Mouse (Mus musculus) c-Kit-positive CD71-positive TER-119-negative erythroid progenitor cells, embryonic 14.5 days (primary cell): ENCODE results near the gene Pnldc1.
A peak's percentile ranks its signal among the peaks of the same experiment; 100 is the strongest.
"Not testable (repeated sequence)": the region's sequence is repeated elsewhere in the genome, so short reads cannot be mapped to it uniquely, and the experiment has no call there.

Source experiments
- DNase-seq: peaks from one replicate; pipeline ENCODE4 v3.0.0-alpha.2; 2013; ENCODE audit warnings: low read depth

Gene Pnldc1

DNA sequence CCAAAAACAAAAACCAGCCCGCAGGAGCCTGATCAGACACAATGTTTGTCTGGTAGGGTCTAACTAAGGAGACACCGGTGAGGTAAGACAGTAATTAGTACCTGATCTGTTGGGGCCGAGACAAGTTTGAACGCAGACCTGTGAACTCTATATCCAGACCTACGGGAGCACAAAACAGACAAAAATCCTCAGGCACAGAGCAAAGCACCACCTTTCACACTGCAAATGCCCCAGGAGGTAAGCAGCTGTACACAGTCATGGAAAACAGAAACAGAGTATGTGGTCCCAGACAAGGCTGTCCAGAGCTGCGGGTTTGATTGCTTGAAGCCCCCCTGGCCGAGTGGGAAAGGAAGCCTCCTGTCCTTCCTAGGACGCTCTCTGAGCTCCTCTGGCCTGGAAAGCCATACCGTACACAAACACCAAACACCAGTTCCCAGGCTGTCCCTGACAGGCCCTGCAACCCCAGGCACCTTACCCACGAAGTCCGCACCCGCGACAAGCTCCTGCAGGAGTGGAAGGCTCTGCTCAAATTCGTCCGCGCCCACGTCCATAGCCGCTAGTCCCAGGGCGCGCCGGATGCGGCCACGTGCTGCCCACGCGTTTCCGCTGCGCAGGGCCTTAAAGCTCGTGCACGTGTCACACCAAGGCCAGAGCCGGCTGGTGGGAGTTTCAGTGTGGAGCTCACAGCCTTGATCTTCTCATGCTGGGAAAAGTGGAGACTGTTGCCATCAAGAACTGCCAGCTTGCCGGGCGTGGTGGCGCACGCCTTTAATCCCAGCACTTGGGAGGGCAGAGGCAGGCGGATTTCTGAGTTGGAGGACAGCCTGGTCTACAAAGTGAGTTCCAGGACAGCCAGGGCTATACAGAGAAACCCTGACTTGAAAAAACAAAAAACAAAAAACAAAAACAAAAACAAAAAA is at the start of gene Pnldc1:
Gene Pnldc1 (minus strand): TSS at position 870 of the 920 bp plus-strand sequence.
- DNase-seq = no peak

GRCm38 (mm10) chr17:12959377-12959776 is 49.3 kb upstream of the Pnldc1 start:
- DNase-seq = not testable (repeated sequence)

- DNase-seq = no peak
These were observed 46.6 kb upstream of the Pnldc1 start for GRCm38 (mm10) chr17:12956664-12957063.

DNA sequence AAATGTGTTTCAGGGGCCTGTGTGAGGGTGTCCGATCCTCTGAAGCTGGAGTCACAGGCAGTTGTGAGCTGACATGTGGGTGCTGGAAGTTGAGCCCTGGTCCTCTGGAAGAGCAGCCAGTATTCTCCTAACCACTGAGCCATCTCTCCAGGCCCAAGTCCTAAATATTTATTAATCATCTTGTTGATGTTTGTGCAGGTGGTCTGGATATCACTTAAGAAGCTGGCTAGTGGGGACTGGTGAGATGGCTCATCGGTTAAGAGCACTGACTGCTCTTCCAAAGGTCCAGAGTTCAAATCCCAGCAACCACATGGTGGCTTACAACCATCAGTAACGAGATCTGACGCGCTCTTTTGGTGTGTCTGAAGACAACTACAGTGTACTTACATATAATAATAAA is 39.6 kb upstream of the Pnldc1 start:
- DNase-seq = no peak

- no peak for DNase-seq
These were observed 32.6 kb upstream of the Pnldc1 start for GRCm38 (mm10) chr17:12942459-12943162.

GRCm38 (mm10) chr17:12941543-12942260 is 31.7 kb upstream of the Pnldc1 start:
- no peak for DNase-seq

DNA sequence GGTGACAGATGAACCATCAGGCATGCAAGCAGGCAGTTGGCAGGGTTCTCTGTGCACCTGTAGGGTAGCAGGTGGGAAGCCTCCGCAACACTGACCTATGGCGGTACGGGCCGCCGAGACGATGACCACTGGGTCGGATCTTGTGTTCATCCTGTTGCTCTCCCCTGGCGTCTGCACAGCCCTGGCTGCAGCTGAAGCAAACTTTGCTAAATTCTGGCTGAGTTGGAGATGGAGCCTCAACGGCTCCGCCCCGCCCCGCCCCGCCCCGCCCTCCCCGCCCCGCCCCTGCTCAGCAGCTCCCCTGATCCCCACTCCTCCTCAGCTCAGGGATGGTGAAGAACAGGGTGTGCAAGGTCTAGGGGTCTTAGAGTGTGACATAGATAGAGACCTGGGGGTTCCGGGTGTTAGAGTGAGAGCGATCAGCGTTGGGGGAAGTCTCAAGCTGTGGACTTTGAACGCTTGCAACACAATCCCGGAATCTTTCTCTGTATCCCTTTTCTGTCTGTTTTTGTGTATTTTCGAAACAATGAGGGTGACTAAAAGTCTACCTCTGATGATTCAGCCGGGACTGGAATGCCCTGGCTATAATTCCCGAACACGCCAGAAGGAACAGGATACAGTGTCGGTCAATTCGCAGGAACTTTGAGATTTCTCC is 30.2 kb upstream of the Pnldc1 start, which contains the start of gene Acat3:
Gene Acat3 (minus strand): TSS at position 450 of the 655 bp plus-strand sequence.
- DNase-seq = no peak

- not testable (repeated sequence) for DNase-seq
These were observed 29.5 kb upstream of the Pnldc1 start for GRCm38 (mm10) chr17:12939377-12940148.

- no peak for DNase-seq
These were observed 28.0 kb upstream of the Pnldc1 start for GRCm38 (mm10) chr17:12938077-12938476.

GRCm38 (mm10) chr17:12937412-12937970 is 27.5 kb upstream of the Pnldc1 start:
- DNase-seq = no peak

DNA sequence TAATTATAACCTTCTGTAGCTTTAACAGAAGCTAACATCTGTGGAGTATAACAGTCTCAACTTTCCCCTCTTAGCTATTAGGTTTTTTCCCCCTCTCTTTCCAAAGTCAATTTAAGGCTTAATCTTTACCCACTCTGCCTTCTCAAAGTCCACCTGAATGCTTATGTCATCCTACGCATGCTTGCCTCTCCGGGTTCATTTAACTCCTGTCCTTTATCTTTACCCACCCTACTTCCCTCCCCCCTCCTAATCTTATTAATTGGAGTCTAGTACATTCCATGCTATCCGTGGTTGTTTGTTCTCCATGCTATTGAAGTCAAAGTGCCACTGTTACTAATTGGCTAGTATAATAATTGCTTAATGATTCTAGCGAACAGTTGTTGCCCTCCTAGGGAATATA is 25.7 kb upstream of the Pnldc1 start:
- no peak for DNase-seq

DNA sequence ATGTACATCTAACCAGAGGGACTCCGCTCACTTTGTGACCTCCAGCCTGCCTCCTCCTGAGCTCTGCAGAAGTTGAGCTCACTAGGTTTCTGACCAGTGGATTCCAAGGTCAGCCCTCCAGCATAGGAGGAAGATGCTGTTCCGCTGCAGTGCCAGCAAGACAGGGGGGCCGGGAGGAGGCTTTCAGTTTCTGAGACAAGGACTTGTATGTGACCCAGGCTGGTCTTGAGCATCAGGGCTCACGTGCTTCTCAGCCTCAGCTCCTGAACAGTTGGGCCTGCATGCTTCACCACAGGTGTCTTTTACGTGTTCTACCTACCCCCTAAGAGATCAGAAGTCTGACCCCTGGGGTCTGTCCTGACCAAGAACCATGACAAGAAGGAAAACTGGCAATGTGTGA is 21.5 kb upstream of the Pnldc1 start:
- not testable (repeated sequence) for DNase-seq

- DNase-seq = no peak
These were observed 15.7 kb upstream of the Pnldc1 start for GRCm38 (mm10) chr17:12925703-12926180.

- DNase-seq = no peak
These were observed 15.0 kb upstream of the Pnldc1 start for GRCm38 (mm10) chr17:12925001-12925400.

DNA sequence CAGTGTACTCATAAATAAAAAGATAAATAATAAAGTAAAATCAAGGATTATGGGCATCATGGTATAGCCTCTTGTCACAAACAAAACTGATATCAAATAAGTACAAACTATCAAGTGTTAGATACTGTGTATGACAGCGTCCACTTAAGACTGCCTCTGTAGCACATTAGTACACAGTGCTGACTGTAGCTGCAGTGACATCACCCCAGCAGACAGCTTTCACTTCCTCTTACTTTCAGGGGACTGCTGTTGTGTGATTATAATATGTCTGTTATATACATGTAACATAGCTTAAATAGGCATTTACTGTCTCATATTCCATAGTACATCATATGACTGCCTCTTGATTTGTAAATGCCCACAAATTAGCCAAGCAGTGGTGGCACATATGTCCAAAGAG is 11.0 kb upstream of the Pnldc1 start:
- no peak for DNase-seq

- DNase-seq = peak; percentile 78
These were observed 6.8 kb upstream of the Pnldc1 start for GRCm38 (mm10) chr17:12916588-12917380.

DNA sequence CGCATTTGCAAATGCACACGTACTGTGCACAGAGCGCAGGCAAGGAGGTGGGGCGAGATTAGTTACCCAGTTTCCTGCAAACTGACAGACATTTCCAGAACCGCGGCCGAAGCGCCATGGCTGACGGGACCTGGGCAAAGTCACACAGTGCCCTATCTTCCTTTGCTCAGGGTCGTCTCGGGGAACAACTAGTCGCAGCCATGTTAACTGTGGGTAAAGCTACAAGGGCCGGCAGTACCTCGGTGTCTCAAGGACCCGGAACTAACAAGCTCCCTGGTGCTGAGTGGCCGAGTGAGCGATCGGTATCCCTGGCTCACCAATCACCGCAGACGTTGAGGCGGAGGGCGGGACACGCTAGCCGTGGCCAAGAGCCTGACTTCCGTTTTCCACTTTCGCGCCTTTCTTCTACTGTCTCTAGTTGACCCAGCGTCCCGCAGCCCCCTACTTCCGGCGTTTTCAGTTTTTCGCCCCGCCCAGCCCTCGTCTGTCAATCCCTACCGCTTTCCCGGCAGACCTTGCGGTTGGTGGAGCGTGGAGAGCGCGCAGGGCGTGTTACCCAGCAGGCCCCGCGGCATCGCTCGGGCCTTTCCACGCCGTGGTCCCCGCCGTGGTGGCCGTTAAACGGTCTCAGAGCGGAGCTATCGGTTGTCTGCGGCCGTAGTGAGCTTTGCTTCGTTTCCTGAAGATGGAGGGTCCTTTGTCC is 6.0 kb upstream of the Pnldc1 start, which contains the start of gene Mrpl18:
Gene Mrpl18 (minus strand): TSS at position 465 of the 703 bp plus-strand sequence.
- peak; percentile 99 for DNase-seq

DNA sequence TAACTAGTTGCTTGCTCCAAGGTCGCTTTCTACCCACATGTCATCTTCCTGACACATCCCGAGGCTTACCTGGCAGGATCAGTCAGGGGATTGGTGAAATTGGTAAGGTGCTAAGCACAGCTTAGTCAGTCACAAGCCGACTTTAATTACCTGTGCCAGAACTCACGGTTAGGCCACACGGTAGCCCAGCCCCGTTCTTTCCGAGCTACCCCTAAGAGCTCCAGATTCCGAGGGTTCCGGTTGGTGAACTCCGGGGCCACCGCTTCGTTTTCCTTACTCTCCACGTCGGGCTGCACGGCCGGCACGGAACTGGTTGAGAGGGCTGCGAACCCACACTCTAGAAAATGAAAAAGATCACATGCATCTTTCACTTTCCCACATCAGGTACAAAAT is 5.5 kb upstream of the Pnldc1 start, which contains the start of gene Tcp1:
Gene Tcp1 (plus strand): TSS at position 214 of the 393 bp plus-strand sequence.
- peak; percentile 19 for DNase-seq

DNA sequence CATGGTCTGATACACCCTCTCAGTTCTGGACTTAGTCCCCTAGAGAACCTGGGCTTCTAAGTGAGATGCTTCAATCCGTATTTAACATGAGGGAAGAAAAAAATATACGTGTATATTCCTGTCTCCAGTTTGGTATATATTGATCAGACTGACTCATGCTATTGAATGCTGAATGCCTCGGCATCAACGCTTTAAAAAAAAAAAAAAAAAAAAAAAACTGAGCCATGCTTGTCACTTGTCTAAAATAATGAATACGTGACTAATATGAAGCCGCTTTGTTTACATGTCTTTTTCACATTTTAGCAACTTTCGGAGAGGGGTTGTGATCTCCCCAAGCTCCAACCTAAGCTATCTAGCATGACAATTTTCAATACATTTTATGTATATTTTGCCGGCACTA is 361 bp upstream of the Pnldc1 start:
- no peak for DNase-seq
